Comparison of ENCODE assay signal across 7 mouse cellular contexts in genomic region chr19:14597917-14598689, GRCm38 (mm10). TPM values are rescaled to one million over a fixed set of nuclear protein-coding genes. Genes with fewer than 3 reads are reported as not detected.
A peak's percentile ranks its signal among the peaks of the same experiment; 100 is the strongest.
DNase-seq lines count a peak whose midpoint lies in the region; ATAC-seq lines count a peak whose summit lies in the region.

Gene Tle4, minus strand, starts transcription at chr19:14598051.

- peak within 1 kb of the TSS; percentile 96 for H3K27ac ChIP-seq in embryonic facial prominence, embryonic 11.5 days (replicated peaks; ENCODE audit: low read depth, low read length)
- H3K27ac ChIP-seq in limb, embryonic 10.5 days: peak within 1 kb of the TSS; percentile 99
- H3K27ac ChIP-seq in midbrain, embryonic 13.5 days: peak within 1 kb of the TSS; percentile 98

- peak within 1 kb of the TSS; percentile 92 for H3K4me3 ChIP-seq in embryonic facial prominence, embryonic 11.5 days (ENCODE audit: low read depth, low read length)
- peak within 1 kb of the TSS; percentile 90 for H3K4me3 ChIP-seq in limb, embryonic 10.5 days
- H3K4me3 ChIP-seq in midbrain, embryonic 13.5 days (replicated peaks): peak within 1 kb of the TSS; percentile 90

- peak within 1 kb of the TSS; percentile 97 for H3K9ac ChIP-seq in embryonic facial prominence, embryonic 11.5 days (replicated peaks; ENCODE audit: low read length)
- peak within 1 kb of the TSS; percentile 94 for H3K9ac ChIP-seq in midbrain, embryonic 13.5 days (replicated peaks)

- H3K4me1 ChIP-seq in embryonic facial prominence, embryonic 11.5 days (ENCODE audit: control insufficient read depth, insufficient read depth, low read length): no peaks in the 10 kb centered on the region; the same call in 1 of the 2 replicates
- peaks cover 49% of the 10 kb centered on the region for H3K4me1 ChIP-seq in limb, embryonic 10.5 days
- peaks cover 38% of the 10 kb centered on the region for H3K4me1 ChIP-seq in midbrain, embryonic 13.5 days (replicated peaks)

- H3K36me3 ChIP-seq in embryonic facial prominence, embryonic 11.5 days (replicated peaks; ENCODE audit: control insufficient read depth, insufficient read depth, low read depth, low read length): no peaks in the 10 kb centered on the region
- H3K36me3 ChIP-seq in limb, embryonic 10.5 days: peaks cover 3% of the 10 kb centered on the region; the same call in 1 of the 2 replicates
- no peaks in the 10 kb centered on the region for H3K36me3 ChIP-seq in midbrain, embryonic 13.5 days

- H3K4me2 ChIP-seq in embryonic facial prominence, embryonic 11.5 days (ENCODE audit: low read depth, low read length): peak within 1 kb of the TSS; percentile 70
- peak within 1 kb of the TSS; percentile 67 for H3K4me2 ChIP-seq in midbrain, embryonic 13.5 days (replicated peaks)

- peak; percentile 100 for DNase-seq in adrenal gland, postnatal 14 days
- DNase-seq in embryonic facial prominence, embryonic 11.5 days (ENCODE audit: low spot score): peak; percentile 100
- DNase-seq in kidney, adult 11 months: peak; percentile 100
- peak; percentile 100 for DNase-seq in limb, embryonic 10.5 days (ENCODE audit: low spot score)
- peak; percentile 100 for DNase-seq in spleen, adult 12 weeks (ENCODE audit: low spot score)

- no peaks in the 10 kb centered on the region for H3K27me3 ChIP-seq in embryonic facial prominence, embryonic 11.5 days (ENCODE audit: control insufficient read depth, insufficient read depth, low read length)
- peaks cover 11% of the 10 kb centered on the region for H3K27me3 ChIP-seq in limb, embryonic 10.5 days (ENCODE audit: low read depth, poor library complexity, severe bottlenecking)
- H3K27me3 ChIP-seq in midbrain, embryonic 13.5 days: peaks cover 26% of the 10 kb centered on the region

- under 1% methylated on average over 71 of the region's 71 CpGs for WGBS in embryonic facial prominence, embryonic 11.5 days
- WGBS in limb, embryonic 10.5 days: under 1% methylated on average over 71 of the region's 71 CpGs
- under 1% methylated on average over 71 of the region's 71 CpGs for WGBS in midbrain, embryonic 13.5 days

- no peaks in the 10 kb centered on the region for H3K9me3 ChIP-seq in embryonic facial prominence, embryonic 11.5 days (replicated peaks; ENCODE audit: control insufficient read depth, low read length)
- H3K9me3 ChIP-seq in limb, embryonic 10.5 days (replicated peaks): no peaks in the 10 kb centered on the region
- no peaks in the 10 kb centered on the region for H3K9me3 ChIP-seq in midbrain, embryonic 13.5 days

- ATAC-seq in embryonic facial prominence, embryonic 11.5 days (replicated peaks; ENCODE audit: insufficient number of reproducible peaks, low FRiP score, low TSS enrichment, low read depth): peak; percentile 97
- ATAC-seq in granulocyte monocyte progenitor cell, adult 5-6 weeks (replicated peaks; ENCODE audit: poor library complexity, severe bottlenecking): peak; percentile 82
- peak; percentile 98 for ATAC-seq in midbrain, embryonic 13.5 days

RNA-seq across cellular contexts. Expression of gene Tle4, which starts in this region (rescaled TPM):
- total RNA-seq in adrenal gland, postnatal 14 days (2021): 13.0 and 14.2 TPM in 2 replicates
- polyA plus RNA-seq in embryonic facial prominence, embryonic 11.5 days (2014; fragmentation: Nextera tagmentation; extraction: Ambion mirVana): 25.9 and 35.5 TPM in 2 replicates
- 23.0 and 25.1 TPM in 2 replicates for total RNA-seq in granulocyte monocyte progenitor cell, adult 5-6 weeks (2014; fragmentation: Nextera tagmentation)
- total RNA-seq in granulocyte monocyte progenitor cell, adult 5-6 weeks (2017): 15.0 and 16.8 TPM in 2 replicates
- 15.5 and 16.7 TPM in 2 replicates for polyA plus RNA-seq in limb, embryonic 10.5 days (2016; fragmentation: Nextera tagmentation; extraction: Ambion mirVana)
- 35.4 and 36.1 TPM in 2 replicates for polyA plus RNA-seq in midbrain, embryonic 13.5 days (2015; fragmentation: Nextera tagmentation; extraction: Ambion mirVana)

Comparison
In these comparisons a context has a peak if more than half of its experiments do, and no peak if none do; other contexts are left out.
1. Peak in every context shown above with its lines: DNase-seq, ATAC-seq, H3K4me3 ChIP-seq and H3K27ac ChIP-seq.